Mouse (Mus musculus) gastrocnemius, postnatal 10 days (tissue): ENCODE data around the gene Kcnk3. TPM values are rescaled to one million over a fixed set of nuclear protein-coding genes. Genes with fewer than 3 reads are reported as not detected.
A peak's percentile ranks its signal among the peaks of the same experiment; 100 is the strongest.

ENCODE experiments used
- DNase-seq: peaks from one replicate; pipeline ENCODE4 v3.0.0; 2021; ENCODE audit warnings: mixed read lengths
- total RNA-seq, 2 experiments: library from RNA; stranded (reverse); gene quantifications; 2 replicates each; pipeline ENCODE4 v1.2.3; 2021

Kcnk3 gene
- total RNA-seq, 2 experiments from 2014 or later = 1.2 to 1.8 TPM

GRCm38 (mm10) chr5:30643477-30644179 lies 55.7 kb downstream of the Kcnk3 start:
- no peak for DNase-seq

GRCm38 (mm10) chr5:30646036-30646435 lies 58.1 kb downstream of the Kcnk3 start:
- no peak for DNase-seq

- DNase-seq = no peak
Measured at GRCm38 (mm10) chr5:30647396-30647795, 59.4 kb downstream of the Kcnk3 start.

- DNase-seq = peak; percentile 94
Measured at GRCm38 (mm10) chr5:30647815-30648560, 60.0 kb downstream of the Kcnk3 start, which contains the start of gene Slc35f6. Gene Slc35f6, plus strand, starts transcription at chr5:30647933.

GRCm38 (mm10) chr5:30649558-30649957 lies 61.6 kb downstream of the Kcnk3 start:
- no peak for DNase-seq

GRCm38 (mm10) chr5:30650756-30651155 lies 62.8 kb downstream of the Kcnk3 start:
- no peak for DNase-seq

GRCm38 (mm10) chr5:30651554-30651953 lies 63.6 kb downstream of the Kcnk3 start:
- no peak for DNase-seq

- no peak for DNase-seq
Measured at GRCm38 (mm10) chr5:30653246-30653645, 65.3 kb downstream of the Kcnk3 start.

- DNase-seq = no peak
Measured at GRCm38 (mm10) chr5:30655042-30655441, 67.1 kb downstream of the Kcnk3 start.

GRCm38 (mm10) chr5:30655526-30656195 lies 67.7 kb downstream of the Kcnk3 start:
- no peak for DNase-seq

GRCm38 (mm10) chr5:30659042-30659441 lies 71.1 kb downstream of the Kcnk3 start:
- DNase-seq = no peak

GRCm38 (mm10) chr5:30660278-30660677 lies 72.3 kb downstream of the Kcnk3 start:
- no peak for DNase-seq

- no peak for DNase-seq
Measured at GRCm38 (mm10) chr5:30660813-30661212, 72.8 kb downstream of the Kcnk3 start.

- no peak for DNase-seq
Measured at GRCm38 (mm10) chr5:30665360-30665759, 77.4 kb downstream of the Kcnk3 start.

GRCm38 (mm10) chr5:30665968-30666367 lies 78.0 kb downstream of the Kcnk3 start:
- no peak for DNase-seq

- DNase-seq = peak; percentile 72
Measured at GRCm38 (mm10) chr5:30666391-30667195, 78.6 kb downstream of the Kcnk3 start, which contains the start of gene Cenpa. Gene Cenpa, plus strand, starts transcription at chr5:30666777.

GRCm38 (mm10) chr5:30667215-30667614 lies 79.2 kb downstream of the Kcnk3 start:
- no peak for DNase-seq

- no peak for DNase-seq
Measured at GRCm38 (mm10) chr5:30667686-30668085, 79.7 kb downstream of the Kcnk3 start.

- DNase-seq = no peak
Measured at GRCm38 (mm10) chr5:30668637-30669495, 80.9 kb downstream of the Kcnk3 start.

GRCm38 (mm10) chr5:30669496-30669830 lies 81.5 kb downstream of the Kcnk3 start:
- no peak for DNase-seq

GRCm38 (mm10) chr5:30670091-30670490 lies 82.1 kb downstream of the Kcnk3 start:
- DNase-seq = no peak
